Mouse (Mus musculus) heart, adult 2 months (tissue): Measurements from ENCODE around the gene Rgs1.

ENCODE experiments used
- CTCF ChIP-seq: fragments of 200-600 bp; IDR thresholded peaks from 2 replicates; pipeline ENCODE4 v1.8.1; 2022; ENCODE audit warnings: antibody characterized with exemption, mild to moderate bottlenecking, moderate library complexity
- EP300 ChIP-seq: fragments of 200-500 bp; IDR thresholded peaks from 2 replicates; pipeline ENCODE4 v1.6.1; 2011; ENCODE audit warnings: low read depth, low read length, control low read depth; ENCODE audit not compliant: insufficient read depth
- POLR2A ChIP-seq: fragments of 200-500 bp; IDR thresholded peaks from 2 replicates; pipeline ENCODE4 v1.6.1; 2011; ENCODE audit warnings: mild to moderate bottlenecking, low read depth, low read length, control low read depth; ENCODE audit not compliant: insufficient read depth

- TF ChIP-seq POLR2A (no peak), CTCF (no peak), EP300 (no peak)
Measured at GRCm38 (mm10) chr1:144280056-144280455, 31.0 kb upstream of the Rgs1 start.
